Mouse (Mus musculus) brown adipose tissue, adult 24 weeks (tissue): ENCODE results near the gene Nt5dc1. TPM values are rescaled to one million over a fixed set of nuclear protein-coding genes. Genes with fewer than 3 reads are reported as not detected.

ENCODE experiments used
- H3K27ac ChIP-seq: fragments of 200-500 bp; replicated peaks from 2 replicates; pipeline ENCODE4 v1.5.1; 2012; ENCODE audit warnings: low read depth, mild to moderate bottlenecking, low read length
- H3K4me1 ChIP-seq: fragments of 200-500 bp; 2 replicates; pipeline ENCODE4 v1.6.1; 2012; ENCODE audit warnings: low read length, mixed read lengths; ENCODE audit not compliant: control insufficient read depth, insufficient read depth, insufficient read length
- H3K4me3 ChIP-seq: fragments of 200-500 bp; 2 replicates; pipeline ENCODE4 v1.5.1; 2012; ENCODE audit warnings: low read depth, mild to moderate bottlenecking, low read length, moderate library complexity; ENCODE audit not compliant: insufficient read depth
- polyA plus RNA-seq: library from polyadenylated mRNA; stranded (reverse); fragments of >200 nt; gene quantifications from 2 replicates; pipeline ENCODE4 v1.2.4, GENCODE M21; 2012; ENCODE audit not compliant: missing spikeins, insufficient read depth, insufficient read length

Nt5dc1 gene
- polyA plus RNA-seq, 1 experiment, result 21.1 TPM

DNA sequence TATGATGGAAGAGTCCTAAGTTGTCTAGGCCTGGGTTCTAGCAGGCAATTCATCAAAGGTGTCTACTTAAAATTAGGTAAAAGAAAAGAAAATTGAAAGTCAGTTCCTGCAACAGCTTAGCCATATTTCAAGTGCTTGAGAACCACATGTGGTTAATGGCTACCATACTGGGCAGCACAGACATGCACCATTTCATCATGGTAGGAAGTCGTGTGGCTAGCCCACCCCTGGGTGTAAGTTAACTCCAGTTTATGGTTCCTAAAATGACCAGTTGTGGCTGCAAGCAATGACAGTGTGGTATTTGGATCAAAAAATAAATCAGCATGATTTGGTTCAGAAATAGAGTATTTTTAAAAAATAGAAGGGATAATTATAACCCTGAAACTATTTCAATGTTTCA is 76.5 kb downstream of the Nt5dc1 start:
- H3K4me3 ChIP-seq, result no peak overlapping the region
- no peak overlapping the region for H3K27ac ChIP-seq
- peaks cover 2% of the 10 kb centered on the region; the same call in 1 of the 2 replicates for H3K4me1 ChIP-seq

DNA sequence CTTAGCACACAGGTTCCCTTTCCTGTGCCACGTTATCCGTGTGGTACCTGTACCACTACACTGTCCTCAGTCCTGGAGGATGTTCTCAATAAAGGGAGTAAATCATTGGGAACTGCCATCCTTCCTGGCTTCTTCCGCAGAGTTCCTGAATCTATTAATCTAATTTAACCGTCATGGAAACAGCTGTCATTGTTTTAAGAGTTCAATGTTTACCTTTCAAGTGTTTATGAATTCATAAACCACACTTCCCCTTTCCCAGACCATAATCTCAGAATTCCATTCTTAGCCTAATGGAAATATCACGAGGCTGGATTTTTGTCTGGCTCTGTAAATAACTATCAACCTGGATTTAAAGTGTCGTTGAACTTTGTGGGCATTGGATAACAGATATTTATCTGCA is 77.3 kb downstream of the Nt5dc1 start:
- Histone ChIP-seq H3K4me3 (no peak overlapping the region), H3K4me1 (no peaks in the 10 kb centered on the region), H3K27ac (no peak overlapping the region)

DNA sequence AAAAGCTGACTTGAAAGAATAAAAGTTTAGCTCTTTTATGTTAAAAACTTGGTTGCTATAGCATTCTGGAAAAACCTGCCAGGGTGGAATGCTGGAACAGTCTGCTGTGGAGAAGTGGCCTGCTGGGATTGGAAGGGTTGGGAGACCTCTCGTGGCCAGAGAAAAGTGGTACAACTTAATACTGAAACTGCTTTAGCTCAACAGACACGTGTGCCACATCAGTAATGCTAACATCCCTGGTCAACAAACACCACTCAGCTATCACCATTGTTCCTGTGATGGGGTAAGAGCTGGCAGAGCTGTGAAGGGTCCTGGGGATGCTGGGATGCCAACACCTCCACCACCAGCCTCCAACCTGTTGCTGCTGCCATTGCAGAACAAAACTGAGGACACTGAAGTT is 90.0 kb downstream of the Nt5dc1 start:
- Histone ChIP-seq H3K27ac (no peak overlapping the region), H3K4me3 (no peak overlapping the region), H3K4me1 (0 out of 2 replicates have a peak, but pooled peaks cover 3% of the 10 kb centered on the region)

DNA sequence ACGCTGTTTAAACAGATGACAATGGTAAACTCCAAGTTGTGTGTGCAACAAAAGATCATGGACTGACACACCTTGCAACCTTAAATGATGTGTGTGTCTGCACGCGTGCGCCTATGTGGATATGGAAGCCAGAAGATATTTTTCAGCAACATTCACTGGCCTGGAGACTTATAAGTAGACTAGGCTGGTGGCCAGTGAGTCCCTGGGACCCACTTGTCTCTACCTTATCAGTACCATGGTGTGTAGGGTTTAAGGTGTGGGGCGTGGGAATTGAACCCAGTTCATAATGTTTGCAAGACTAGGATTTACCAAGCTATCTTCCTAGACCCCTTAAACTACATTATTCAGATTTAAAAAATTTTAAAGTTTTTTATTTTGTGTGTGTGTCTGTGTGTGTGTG is 91.2 kb downstream of the Nt5dc1 start:
- Histone ChIP-seq H3K4me3 (no peak overlapping the region), H3K4me1 (0 out of 2 replicates have a peak, but pooled peaks cover 3% of the 10 kb centered on the region), H3K27ac (no peak overlapping the region)

DNA sequence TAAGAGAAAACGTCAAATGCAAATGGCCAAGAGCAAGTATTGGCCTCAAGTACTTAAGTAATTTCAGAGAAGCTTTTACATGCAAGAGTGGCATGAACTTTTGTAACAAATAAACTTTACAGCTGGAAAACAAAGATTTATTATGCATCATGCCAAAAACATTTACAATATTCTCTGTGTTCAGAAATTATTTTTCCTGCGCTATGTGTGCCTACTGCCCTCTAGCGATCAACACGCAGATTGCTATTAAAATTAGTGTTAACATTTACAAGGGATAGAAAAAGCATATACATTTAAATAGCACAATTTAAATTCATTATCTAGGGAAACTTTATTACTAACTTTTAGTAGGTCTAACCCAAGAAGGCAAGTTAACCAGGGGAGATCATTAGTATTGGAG is 91.7 kb downstream of the Nt5dc1 start:
- Histone ChIP-seq H3K4me1 (0 out of 2 replicates have a peak, but pooled peaks cover 3% of the 10 kb centered on the region), H3K4me3 (no peak overlapping the region), H3K27ac (no peak overlapping the region)

DNA sequence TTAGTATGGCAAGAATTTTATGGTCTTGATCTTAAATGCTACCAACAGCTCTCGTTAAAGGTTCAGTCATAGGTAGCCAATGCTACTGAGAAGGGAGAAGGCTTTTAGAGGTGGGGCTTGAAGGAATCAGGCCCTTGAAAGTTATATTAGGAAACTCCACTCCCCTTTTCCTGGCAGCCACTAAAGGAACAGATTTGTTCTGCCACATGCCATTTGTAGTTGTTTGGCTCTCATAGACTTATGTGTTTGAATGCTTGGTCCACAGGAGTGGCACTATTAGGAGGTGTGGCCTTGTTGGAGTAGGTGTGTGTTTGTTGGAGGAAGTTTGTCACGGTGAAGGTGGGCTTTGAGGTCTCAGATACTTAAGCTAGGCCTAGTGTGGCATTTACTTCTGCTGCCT is 97.5 kb downstream of the Nt5dc1 start:
- H3K4me3 ChIP-seq, result no peak overlapping the region
- H3K27ac ChIP-seq, result no peak overlapping the region
- no peaks in the 10 kb centered on the region for H3K4me1 ChIP-seq

GRCm38 (mm10) chr10:34317217-34317606 is 101.1 kb downstream of the Nt5dc1 start:
- no peak overlapping the region for H3K27ac ChIP-seq
- H3K4me3 ChIP-seq, result no peak overlapping the region
- no peaks in the 10 kb centered on the region for H3K4me1 ChIP-seq

GRCm38 (mm10) chr10:34316571-34317216 is 101.7 kb downstream of the Nt5dc1 start:
- no peaks in the 10 kb centered on the region for H3K4me1 ChIP-seq
- H3K27ac ChIP-seq, result no peak overlapping the region
- no peak overlapping the region for H3K4me3 ChIP-seq

DNA sequence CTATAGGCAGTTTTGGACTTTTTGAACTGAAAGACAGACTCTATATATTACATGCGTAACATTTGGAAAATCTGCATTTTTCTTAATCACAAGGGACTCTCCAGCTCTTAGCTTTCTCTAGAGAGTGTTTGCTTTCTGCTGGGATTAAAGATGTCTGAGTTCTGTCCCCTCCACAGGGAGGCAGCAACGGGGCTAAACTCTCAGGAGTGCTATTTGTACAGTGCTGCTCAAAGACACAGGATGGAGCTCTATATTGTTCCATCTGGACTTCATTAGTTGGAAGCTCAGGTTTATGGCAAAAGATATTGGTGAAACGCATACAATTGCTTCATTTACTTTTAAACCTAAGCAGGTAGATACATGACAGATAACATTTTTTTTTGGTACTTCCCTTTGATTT is 105.8 kb downstream of the Nt5dc1 start:
- no peaks in the 10 kb centered on the region for H3K4me1 ChIP-seq
- H3K27ac ChIP-seq, result no peak overlapping the region
- no peak overlapping the region for H3K4me3 ChIP-seq

- no peaks in the 10 kb centered on the region for H3K4me1 ChIP-seq
These were observed 108.3 kb downstream of the Nt5dc1 start for GRCm38 (mm10) chr10:34309915-34310685.

GRCm38 (mm10) chr10:34307070-34307469 is 111.3 kb downstream of the Nt5dc1 start:
- H3K4me3 ChIP-seq, result no peak overlapping the region
- H3K4me1 ChIP-seq, result no peaks in the 10 kb centered on the region
- H3K27ac ChIP-seq, result no peak overlapping the region

More at GRCm38 (mm10) chr10:34309915-34310685, 108.3 kb downstream of the Nt5dc1 start:
- Histone ChIP-seq H3K27ac (no peak overlapping the region), H3K4me3 (no peak overlapping the region)

DNA sequence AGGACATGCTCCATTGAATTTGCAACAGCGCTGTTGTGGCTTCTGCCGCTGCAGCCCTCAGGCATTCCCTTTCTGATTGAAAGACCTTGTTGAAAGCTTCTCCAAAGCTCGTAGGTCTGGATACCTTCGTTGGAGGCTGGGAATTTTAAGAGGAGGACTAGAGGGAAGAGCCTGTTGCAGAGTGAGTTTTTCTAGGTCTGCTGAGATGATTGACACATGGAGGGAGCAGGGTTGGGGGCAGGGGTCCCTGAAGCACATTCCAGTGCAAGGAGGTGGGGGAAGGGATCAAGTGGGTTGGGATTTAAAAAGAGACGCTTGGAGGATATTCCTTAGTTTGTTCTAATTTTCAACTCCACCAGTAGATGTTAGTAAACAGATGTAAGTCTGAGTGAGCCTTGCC is 118.0 kb downstream of the Nt5dc1 start:
- Histone ChIP-seq H3K4me3 (no peak overlapping the region), H3K27ac (no peak overlapping the region), H3K4me1 (no peaks in the 10 kb centered on the region)

GRCm38 (mm10) chr10:34297980-34298753 is 120.2 kb downstream of the Nt5dc1 start:
- Histone ChIP-seq H3K27ac (no peak overlapping the region), H3K4me1 (no peaks in the 10 kb centered on the region), H3K4me3 (peak overlapping the region; percentile 76)

- no peaks in the 10 kb centered on the region for H3K4me1 ChIP-seq
- H3K4me3 ChIP-seq, result peak within 1 kb of the TSS; percentile 76
- no peak within 1 kb of the TSS for H3K27ac ChIP-seq
These were observed 120.9 kb downstream of the Nt5dc1 start, which contains the start of gene Tspyl4 for GRCm38 (mm10) chr10:34297299-34297979. TSS of gene Tspyl4 (plus strand) at chr10:34297442.

DNA sequence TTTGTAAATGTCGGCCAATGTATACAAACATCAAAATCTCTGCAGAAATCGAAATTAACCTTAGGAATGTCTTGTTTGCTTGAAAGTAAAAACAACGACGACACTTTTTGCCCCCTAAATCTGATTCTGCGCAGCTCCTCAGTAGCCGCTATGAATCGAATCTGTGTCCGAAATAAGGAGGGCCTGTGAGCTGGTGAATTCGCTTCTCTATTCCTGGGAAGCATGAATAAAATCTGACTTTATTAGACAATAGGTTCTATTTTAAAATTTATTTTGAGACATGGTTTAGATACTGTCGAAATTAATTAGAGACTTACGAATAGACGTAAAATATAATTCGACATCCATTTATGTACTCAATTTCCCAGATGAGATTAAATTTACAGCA is 121.4 kb downstream of the Nt5dc1 start:
- peak overlapping the region; percentile 76 for H3K4me3 ChIP-seq
- H3K4me1 ChIP-seq, result no peaks in the 10 kb centered on the region
- H3K27ac ChIP-seq, result no peak overlapping the region
